Mouse (Mus musculus) olfactory bulb, adult 2 months (tissue): ENCODE data around the gene Gjb6. TPM values are rescaled to one million over a fixed set of nuclear protein-coding genes. Genes with fewer than 3 reads are reported as not detected.

Experiments used
- H3K27ac ChIP-seq: fragments of 200-500 bp; 2 replicates; pipeline ENCODE4 v1.5.1; 2012; ENCODE audit warnings: low read depth, low read length; ENCODE audit not compliant: insufficient read depth
- H3K4me1 ChIP-seq: fragments of 200-500 bp; 2 replicates; pipeline ENCODE4 v1.6.1; 2012; ENCODE audit warnings: low read length; ENCODE audit not compliant: control insufficient read depth, insufficient read depth
- H3K4me3 ChIP-seq: fragments of 200-500 bp; 2 replicates; pipeline ENCODE4 v1.5.1; 2012; ENCODE audit warnings: mild to moderate bottlenecking, low read depth, low read length, moderate library complexity; ENCODE audit not compliant: insufficient read depth
- CTCF ChIP-seq: fragments of 200-500 bp; IDR thresholded peaks from 2 replicates; pipeline ENCODE4 v1.5.1; 2012; ENCODE audit warnings: low read depth, mild to moderate bottlenecking, low read length, moderate library complexity; ENCODE audit not compliant: insufficient read depth
- POLR2A ChIP-seq: fragments of 200-500 bp; IDR thresholded peaks from 2 replicates; pipeline ENCODE4 v1.6.1; 2012; ENCODE audit warnings: mild to moderate bottlenecking, low read depth, low read length, moderate library complexity; ENCODE audit not compliant: insufficient read depth
- WGBS: fragments of 180-500 bp; shearing (Covaris S2); methylation state at CpG from one replicate; pipeline ENCODE4 v1.1.7; 2018; 5-methylcytosine and 5-hydroxymethylcytosine counted together
- polyA plus RNA-seq: library from polyadenylated mRNA; stranded (reverse); fragments of >200 nt; gene quantifications from 2 replicates; pipeline ENCODE4 v1.2.4, GENCODE M21; 2012; ENCODE audit warnings: low replicate concordance; ENCODE audit not compliant: missing spikeins, insufficient read depth, insufficient read length

The Gjb6 gene
- polyA plus RNA-seq, 1 experiment, result not detected

- H3K4me3 ChIP-seq, result no peak within 1 kb of the TSS
- H3K4me1 ChIP-seq, result peaks cover 7% of the 10 kb centered on the region; the same call in 1 of the 2 replicates
- peak within 1 kb of the TSS; percentile 31; the same call in 1 of the 2 replicates for H3K27ac ChIP-seq
- WGBS, result 22% methylated on average over 13 of the region's 13 CpGs
- no peak for TF ChIP-seq POLR2A
- no peak for TF ChIP-seq CTCF
Observed at GRCm38 (mm10) chr14:57115823-57116544, 17.4 kb downstream of the Gjb6 start, which contains the start of gene Gm4491. TSS of gene Gm4491 (minus strand) at chr14:57115883.

- 8% methylated on average over 4 of the region's 4 CpGs for WGBS
- Histone ChIP-seq H3K27ac (no peak overlapping the region), H3K4me1 (peaks cover 2% of the 10 kb centered on the region; the same call in 1 of the 2 replicates), H3K4me3 (no peak overlapping the region)
- TF ChIP-seq CTCF (no peak), POLR2A (no peak)
Observed at GRCm38 (mm10) chr14:57109194-57109593, 24.2 kb downstream of the Gjb6 start.

GRCm38 (mm10) chr14:57107916-57108315, 25.5 kb downstream of the Gjb6 start:
- WGBS, result 78% methylated on average over 5 of the region's 5 CpGs
- no peak for TF ChIP-seq CTCF
- TF ChIP-seq POLR2A, result no peak
- H3K4me3 ChIP-seq, result no peak overlapping the region
- H3K27ac ChIP-seq, result no peak overlapping the region
- peaks cover 9% of the 10 kb centered on the region; the same call in 1 of the 2 replicates for H3K4me1 ChIP-seq

GRCm38 (mm10) chr14:57107091-57107490, 26.3 kb downstream of the Gjb6 start:
- no peak for TF ChIP-seq POLR2A
- TF ChIP-seq CTCF, result no peak
- no peak overlapping the region for H3K27ac ChIP-seq
- 91% methylated on average over 8 of the region's 8 CpGs for WGBS
- H3K4me3 ChIP-seq, result no peak overlapping the region
- peaks cover 9% of the 10 kb centered on the region; the same call in 1 of the 2 replicates for H3K4me1 ChIP-seq

- TF ChIP-seq CTCF (no peak), POLR2A (no peak)
- Histone ChIP-seq H3K4me3 (no peak overlapping the region), H3K27ac (no peak overlapping the region), H3K4me1 (peaks cover 9% of the 10 kb centered on the region; the same call in 1 of the 2 replicates)
- 67% methylated on average over 11 of the region's 11 CpGs for WGBS
Observed at GRCm38 (mm10) chr14:57105721-57106120, 27.7 kb downstream of the Gjb6 start.

- no peak overlapping the region for H3K4me3 ChIP-seq
- TF ChIP-seq POLR2A, result no peak
- no peak for TF ChIP-seq CTCF
- H3K4me1 ChIP-seq, result peaks cover 9% of the 10 kb centered on the region; the same call in 1 of the 2 replicates
- no peak overlapping the region for H3K27ac ChIP-seq
- WGBS, result 26% methylated on average over 14 of the region's 14 CpGs
Observed at GRCm38 (mm10) chr14:57105111-57105510, 28.3 kb downstream of the Gjb6 start.

GRCm38 (mm10) chr14:57104106-57105023, 29.0 kb downstream of the Gjb6 start, which contains the start of gene Gjb2:
TSS of gene Gjb2 (minus strand) at chr14:57104702.
- TF ChIP-seq CTCF (no peak), POLR2A (no peak)
- Histone ChIP-seq H3K4me1 (peaks cover 9% of the 10 kb centered on the region; the same call in 1 of the 2 replicates), H3K27ac (no peak within 1 kb of the TSS), H3K4me3 (peak within 1 kb of the TSS; percentile 53)
- WGBS, result under 1% methylated on average over 101 of the region's 101 CpGs

- TF ChIP-seq CTCF (no peak), POLR2A (no peak)
- no peak overlapping the region for H3K27ac ChIP-seq
- WGBS, result 7% methylated on average over 22 of the region's 22 CpGs
- peaks cover 9% of the 10 kb centered on the region; the same call in 1 of the 2 replicates for H3K4me1 ChIP-seq
- peak overlapping the region; percentile 53 for H3K4me3 ChIP-seq
Observed at GRCm38 (mm10) chr14:57103711-57104105, 29.7 kb downstream of the Gjb6 start.
